ENCODE assay signal across 9 mouse cellular contexts in the genomic region with DNA sequence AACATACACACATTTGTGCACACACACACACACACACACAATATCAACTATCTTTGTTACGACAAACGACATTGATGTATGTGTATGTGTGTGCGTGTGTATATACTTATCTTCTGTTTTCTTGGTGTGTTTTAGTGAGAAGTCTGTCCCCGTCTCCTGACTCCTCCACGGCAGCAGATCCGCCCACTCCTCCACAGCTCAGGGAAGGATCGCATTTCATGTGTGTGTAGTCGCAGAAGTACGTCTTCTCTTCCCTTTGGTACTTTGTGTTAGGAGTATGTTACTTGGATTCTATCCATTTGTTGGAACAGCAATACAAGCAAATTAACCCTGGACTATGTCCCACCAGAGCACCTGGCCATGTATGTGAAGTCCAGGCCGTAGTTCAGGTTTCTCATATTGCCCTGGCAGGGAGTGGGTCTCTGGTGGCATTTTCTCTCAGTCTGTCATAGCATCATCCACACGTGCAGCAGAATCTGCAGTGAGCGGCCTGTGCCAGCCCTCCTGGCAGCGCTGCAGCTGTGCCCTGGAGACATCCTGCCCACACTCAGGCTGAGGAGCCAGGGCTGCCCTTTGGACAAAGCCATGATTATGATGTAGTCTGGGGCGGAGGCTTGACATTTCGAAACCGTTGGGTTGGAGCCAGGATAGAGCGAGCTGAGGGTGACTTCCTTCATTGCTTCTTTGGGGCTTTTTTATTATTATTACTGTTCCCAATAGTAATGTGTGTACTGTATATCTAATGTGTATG. TPM values are rescaled to one million over a fixed set of nuclear protein-coding genes. Genes with fewer than 3 reads are reported as not detected.
DNase-seq lines count a peak whose midpoint lies in the region; ATAC-seq and TF ChIP-seq lines count a peak whose summit lies in the region.
"Had no signal": no experiment of that assay in that cellular context is flagged by ENCODE, and none has a peak within 500 bp of the region (broad histone marks: within the 10 kb centered on the region; RNA-seq: fewer than 3 reads in every experiment).

No protein-coding gene starts in this region.

- intact Hi-C loops in heart, postnatal 25 days (cut with DNase I): no loop called here

- H3K79me2 ChIP-seq in liver, adult 2 months (ENCODE audit: control insufficient read depth, insufficient read depth, low read length): no peaks in the 10 kb centered on the region

- no peaks in the 10 kb centered on the region for H3K27me3 ChIP-seq in liver, adult 2 months (ENCODE audit: control insufficient read depth, insufficient read depth, low read length)

- peak; percentile 57 for ATAC-seq in monocyte, adult 5-6 weeks (replicated peaks; ENCODE audit: insufficient number of reproducible peaks, low FRiP score, low TSS enrichment, poor library complexity, severe bottlenecking)
- ATAC-seq in activated CD4-positive, CD25-positive, alpha-beta regulatory T cell, adult 4 months: no peak

- peaks cover 20% of the 10 kb centered on the region for H3K36me3 ChIP-seq in liver, adult 2 months (ENCODE audit: control insufficient read depth, insufficient read depth, low read length)
- H3K36me3 ChIP-seq: G1E had no signal

- no peak overlapping the region for H3K9ac ChIP-seq in liver, adult 2 months (ENCODE audit: low read depth, low read length)

- WGBS in liver, adult 2 months: 33% methylated on average over 17 of the region's 17 CpGs

- peaks cover 8% of the 10 kb centered on the region for H3K4me1 ChIP-seq in liver, adult 2 months (ENCODE audit: control insufficient read depth, insufficient read depth, low read length)

- no peak overlapping the region for H3K4me3 ChIP-seq in liver, adult 2 months (ENCODE audit: insufficient read depth, low read depth, low read length)

- no peak for TF ChIP-seq POLR2A in liver, adult 2 months (IDR thresholded peaks at IDR 0.05; ENCODE audit: extremely low read depth, insufficient read depth, low read length)

- DNase-seq in liver, adult 2 months (ENCODE audit: extremely low read depth, low read depth, low spot score): peak; percentile 86
- no peak for DNase-seq in liver
- DNase-seq in cerebellum, postnatal 10 days: peak; percentile 70 to 76
- peak; percentile 41 for DNase-seq in heart, postnatal 25 days (ENCODE audit: low spot score)
- DNase-seq in layer of hippocampus, postnatal 14 days (ENCODE audit: low spot score in 2 of 2): peak; percentile 42 to 56
- no peak for DNase-seq in natural killer cell, adult 2 months (ENCODE audit: low spot score in 2 of 2)

- no peak for TF ChIP-seq CTCF in liver, adult 2 months (IDR thresholded peaks at IDR 0.05; ENCODE audit: low read depth, low read length)

- peak overlapping the region; percentile 42 for H3K27ac ChIP-seq in liver, adult 2 months (replicated peaks; ENCODE audit: insufficient read depth, low read depth, low read length)

RNA-seq across cellular contexts. Expression of gene Aebp2, which starts 28.9 kb away (rescaled TPM):
- total RNA-seq in liver, adult 2 months (2014; rRNA removed): 13.5 and 13.9 TPM in 2 replicates
- polyA plus RNA-seq in liver, adult 2 months (2012; rRNA removed): 9.9 and 10.0 TPM in 2 replicates
- 10 to 100 TPM; 35.7 to 36.5 TPM for total RNA-seq in heart, postnatal 25 days (2021)
- total RNA-seq in layer of hippocampus, postnatal 14 days (2021): 10 to 100 TPM; 50.6 to 51.5 TPM
- 58.7 to 97.9 TPM (median 72.9 TPM) in 3 replicates for total RNA-seq in monocyte, adult 5-6 weeks (2017)
- 10 to 100 TPM; 32.1 to 38.6 TPM for polyA plus RNA-seq in activated CD4-positive, CD25-positive, alpha-beta regulatory T cell, adult 4 months (2017; shearing (Covaris generic))

Comparison
In these comparisons a context has a peak if more than half of its experiments do, and no peak if none do; other contexts are left out.
1. DNase-seq: peak in liver, adult 2 months (single experiment), cerebellum, postnatal 10 days (2 of 2), heart, postnatal 25 days (single experiment) and layer of hippocampus, postnatal 14 days (2 of 2); none in liver (single experiment) and natural killer cell, adult 2 months (0 of 2).